Mouse (Mus musculus) embryonic stem cell, embryonic (primary cell): ENCODE results near the gene Nfia.

Source experiments
- CTCF ChIA-PET, 4 experiments: fragments of 300-600 bp in 2 of 4; fragments of 350-600 bp in 2 of 4; sonication (Branson Sonifier 250); formaldehyde crosslinking; loops; one replicate each; lab custom pipeline; 2022; ENCODE audit warnings: inconsistent platforms in 2 of 4; lab: Charles Lee
- POLR2A ChIA-PET, 4 experiments: fragments of 300-600 bp in 2 of 4; fragments of 350-600 bp in 2 of 4; sonication (Branson Sonifier 250); formaldehyde crosslinking; loops; one replicate each; lab custom pipeline; 2022; ENCODE audit warnings: antibody characterized with exemption in 4 of 4, inconsistent platforms in 1 of 4; lab: Charles Lee

Nfia gene

DNA sequence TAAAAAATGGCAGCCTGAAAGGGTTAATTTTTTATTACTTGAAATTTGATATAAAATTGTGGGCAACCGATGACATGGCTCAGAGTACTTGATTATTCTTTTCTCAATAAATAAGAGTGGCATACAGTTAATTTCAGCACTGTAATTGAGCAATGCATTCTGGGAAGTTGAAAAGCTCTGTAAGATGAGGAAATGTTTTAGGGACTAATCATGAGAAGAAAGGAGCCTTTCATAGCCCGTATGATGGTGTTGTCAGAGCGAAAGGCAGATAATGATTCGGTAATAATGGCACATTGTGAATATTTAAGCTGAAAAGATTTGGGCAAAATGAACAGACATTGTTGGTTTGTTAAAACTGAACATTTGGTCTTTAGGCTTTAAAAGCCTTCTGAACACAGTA, 133.3 kb downstream of the Nfia start:
- ChIA-PET CTCF (interaction anchor here in 1 of 4 experiments (0.7 kb wide), 1 partner anchor 488 kb away, joined by 6 read pairs; no protein-coding TSS in a partner anchor), POLR2A (interaction anchor here in 1 of 4 experiments (0.7 to 1.2 kb wide), 2 partner anchors 417 to 467 kb away, joined by 3 read pairs; no protein-coding TSS in a partner anchor)

GRCm38 (mm10) chr4:97908576-97909147, 136.1 kb downstream of the Nfia start:
- POLR2A ChIA-PET, result no interaction called here

GRCm38 (mm10) chr4:97910115-97910776, 137.7 kb downstream of the Nfia start:
- POLR2A ChIA-PET, result no interaction called here
- CTCF ChIA-PET, result no interaction called here

More at GRCm38 (mm10) chr4:97908576-97909147, 136.1 kb downstream of the Nfia start:
- CTCF ChIA-PET, result interaction anchor here in 1 of 4 experiments (0.6 kb wide), 1 partner anchor 335 kb away, joined by 4 read pairs; no protein-coding TSS in a partner anchor

DNA sequence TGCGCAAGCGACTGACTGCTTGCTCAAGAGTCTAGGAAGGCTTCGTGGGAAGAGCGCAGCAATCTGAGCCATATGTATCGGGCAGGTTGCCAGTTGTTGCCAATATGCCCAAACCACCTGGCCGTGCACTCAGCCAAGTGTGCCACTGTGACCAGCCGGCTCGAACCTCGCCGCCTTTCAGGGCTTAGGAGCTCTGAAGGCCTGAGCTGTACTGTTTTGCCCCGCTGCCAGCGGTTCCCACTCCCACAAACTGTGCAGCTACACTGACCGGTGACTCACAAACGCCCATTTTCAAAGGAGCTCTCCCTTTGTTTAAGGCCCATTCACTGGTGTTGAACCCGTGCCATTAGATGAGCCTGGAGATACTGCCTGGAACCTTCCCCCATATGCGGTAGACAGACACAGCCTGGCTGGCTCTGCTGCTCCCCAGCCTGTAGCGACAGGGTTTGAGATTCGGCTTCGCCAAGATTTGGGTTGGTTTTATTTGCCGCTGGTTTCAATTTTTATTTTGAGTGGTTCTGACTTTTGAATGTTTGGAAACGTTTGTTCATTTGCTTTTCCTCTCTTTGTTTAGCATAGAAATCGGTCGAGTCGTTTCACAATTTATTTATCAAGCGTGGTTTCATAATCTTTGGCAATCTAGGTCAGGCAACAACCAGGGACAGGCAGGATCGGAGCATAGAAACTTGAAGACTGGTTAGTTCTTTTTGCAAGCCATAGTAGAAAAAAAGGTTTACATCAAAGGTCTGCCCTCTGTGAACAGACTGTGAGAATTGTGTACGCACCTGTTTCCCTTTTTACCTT, 138.4 kb downstream of the Nfia start:
- POLR2A ChIA-PET, result interaction anchor here in 1 of 4 experiments (0.6 kb wide), 1 partner anchor 29 kb away, joined by 4 read pairs; no protein-coding TSS in a partner anchor
- CTCF ChIA-PET, result no interaction called here

DNA sequence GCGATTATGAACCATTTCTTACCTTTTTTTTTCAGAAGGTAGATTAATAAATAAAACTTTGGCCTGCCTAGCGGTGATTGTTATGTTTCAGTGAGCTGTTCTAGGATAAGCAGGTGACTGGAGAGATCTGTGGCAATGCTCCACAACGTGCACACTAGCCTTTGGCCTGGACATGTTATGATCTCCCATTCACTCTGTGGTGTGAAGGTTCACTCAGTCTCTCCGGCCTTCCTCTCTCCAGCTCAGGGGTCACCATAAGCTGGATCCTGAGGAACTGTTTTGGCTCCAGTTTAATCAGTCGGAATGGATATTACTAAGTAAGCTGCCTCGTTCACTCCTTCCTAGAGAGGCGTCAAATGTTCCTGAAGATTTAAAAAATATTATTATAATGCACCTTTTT, 139.2 kb downstream of the Nfia start:
- ChIA-PET POLR2A (interaction anchor here in 1 of 4 experiments (0.6 kb wide), 1 partner anchor 30 kb away, joined by 4 read pairs; no protein-coding TSS in a partner anchor), CTCF (no interaction called here)

GRCm38 (mm10) chr4:97912155-97912554, 139.6 kb downstream of the Nfia start:
- POLR2A ChIA-PET, result no interaction called here
- CTCF ChIA-PET, result no interaction called here

DNA sequence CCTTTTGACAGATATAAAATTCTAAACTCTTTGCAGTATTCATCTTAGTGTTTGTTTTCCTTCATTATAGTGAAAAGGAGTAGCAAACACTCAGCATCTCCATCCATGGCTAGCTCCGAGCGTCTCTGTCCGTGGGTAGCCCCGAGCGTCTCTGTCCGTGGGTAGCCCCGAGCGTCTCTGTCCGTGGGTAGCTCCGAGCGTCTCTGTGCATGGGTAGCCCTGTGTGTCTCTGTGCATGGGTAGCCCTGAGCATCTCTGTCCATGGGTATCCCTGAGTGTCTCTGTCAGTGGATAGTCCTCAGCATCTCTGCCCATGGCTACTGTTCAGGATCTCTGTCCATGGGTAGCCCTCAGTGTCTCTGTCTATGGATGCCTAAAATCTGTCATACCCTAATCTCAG, 140.0 kb downstream of the Nfia start:
- POLR2A ChIA-PET, result no interaction called here

DNA sequence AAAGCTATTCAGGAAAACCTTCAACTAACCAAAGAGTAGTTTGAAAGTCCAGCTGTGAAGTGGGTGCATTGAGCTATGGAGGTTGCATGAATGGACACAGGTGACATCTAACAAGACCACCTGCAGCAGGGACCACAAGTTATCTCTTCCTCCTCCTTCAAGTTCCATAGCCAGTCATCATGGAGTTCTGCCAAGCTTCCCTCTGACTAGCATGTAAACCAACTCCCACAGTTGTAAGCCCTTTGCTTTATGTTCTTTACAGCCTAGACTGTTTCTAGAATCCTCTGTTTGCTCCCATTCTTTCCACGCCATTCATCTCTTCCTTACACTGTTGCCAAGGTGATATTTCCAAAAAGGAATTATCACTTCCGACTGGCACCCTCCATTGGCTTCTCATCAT, 141.8 kb downstream of the Nfia start:
- ChIA-PET CTCF (no interaction called here), POLR2A (no interaction called here)

More for the DNA sequence above, 140.0 kb downstream of the Nfia start:
- CTCF ChIA-PET, result no interaction called here

DNA sequence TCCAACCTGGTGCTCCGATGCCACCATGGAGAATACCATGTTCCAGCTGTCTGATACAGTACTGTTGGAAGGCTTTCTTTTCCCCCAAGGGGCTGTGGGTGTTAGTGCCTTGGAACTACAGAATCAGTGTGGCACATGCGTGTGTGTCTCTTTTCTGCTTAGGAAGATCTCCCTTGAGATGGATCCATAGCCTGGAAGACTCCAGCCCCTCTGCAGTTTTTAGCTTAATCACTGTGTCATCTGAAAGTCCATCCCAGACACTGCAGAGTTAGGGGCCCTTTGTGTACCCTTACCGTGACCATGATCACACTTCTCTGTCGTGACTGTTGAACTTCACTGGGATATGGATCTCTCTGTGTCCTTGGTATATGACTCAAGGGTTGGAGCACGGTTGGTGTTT, 142.2 kb downstream of the Nfia start:
- ChIA-PET POLR2A (no interaction called here), CTCF (no interaction called here)

DNA sequence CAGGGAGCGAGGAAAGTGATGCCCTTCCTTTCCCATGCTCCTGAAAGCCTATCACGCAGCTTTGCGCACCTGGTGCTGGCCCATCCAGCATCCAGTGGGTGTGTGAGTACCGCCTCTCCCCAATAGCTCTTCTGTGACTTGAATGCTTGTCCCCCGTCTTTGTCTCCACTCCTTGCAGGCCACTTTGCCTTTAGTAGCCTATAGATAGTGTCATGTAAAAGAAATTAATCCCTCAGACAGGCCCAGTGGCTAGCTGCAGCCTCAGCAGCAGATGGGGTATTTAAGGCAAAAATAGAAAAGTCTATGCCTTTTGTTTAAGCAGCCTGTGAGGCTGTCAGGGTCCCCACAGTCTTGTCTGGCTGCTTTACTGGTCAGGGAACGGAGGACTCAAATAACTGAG, 145.0 kb downstream of the Nfia start:
- ChIA-PET POLR2A (no interaction called here), CTCF (no interaction called here)

GRCm38 (mm10) chr4:97918675-97919074, 146.1 kb downstream of the Nfia start:
- CTCF ChIA-PET, result no interaction called here
- POLR2A ChIA-PET, result no interaction called here

GRCm38 (mm10) chr4:97919773-97920172, 147.2 kb downstream of the Nfia start:
- CTCF ChIA-PET, result no interaction called here
- POLR2A ChIA-PET, result interaction anchor here in 1 of 4 experiments (0.6 kb wide), 1 partner anchor 162 kb away, joined by 4 read pairs; no protein-coding TSS in a partner anchor

DNA sequence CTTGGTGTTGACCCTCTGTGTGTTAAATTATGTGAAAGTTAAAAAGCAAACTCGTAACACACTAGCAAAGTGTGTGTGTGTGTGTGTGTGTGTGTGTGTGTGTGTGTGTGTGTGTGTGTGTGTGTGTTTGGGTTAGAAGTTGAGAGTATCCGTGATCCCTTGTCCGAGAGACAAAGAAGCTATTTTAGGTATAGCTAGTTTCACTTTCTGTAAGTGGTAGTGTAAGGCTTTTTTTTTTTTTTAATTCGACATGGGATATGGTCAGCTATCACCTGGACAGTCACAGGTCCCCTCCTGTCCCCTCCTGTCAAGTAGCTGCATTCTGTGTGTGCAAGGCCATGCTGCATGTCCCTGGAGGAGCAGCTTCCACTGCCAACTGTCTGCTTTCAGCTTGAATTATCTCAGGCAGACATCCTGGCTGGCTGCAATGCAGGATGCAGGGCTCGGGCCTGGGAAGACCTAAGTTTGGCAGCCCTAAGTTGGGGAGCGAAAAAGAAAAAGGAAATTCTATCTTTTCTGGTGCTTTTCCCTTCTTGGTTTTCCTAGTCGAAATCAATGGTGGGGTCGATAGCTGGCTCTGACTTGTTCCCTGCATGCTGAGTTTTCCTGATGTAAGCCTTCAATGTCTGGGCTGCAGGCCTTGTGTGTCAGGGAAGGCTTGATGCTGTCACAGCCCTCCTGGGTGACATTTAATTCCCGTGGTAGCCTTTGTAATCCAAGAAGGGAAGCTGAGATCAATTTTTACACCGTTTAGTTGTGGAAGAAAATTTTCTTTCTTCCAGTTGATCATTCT, 147.9 kb downstream of the Nfia start:
- POLR2A ChIA-PET, result interaction anchor here in 1 of 4 experiments (0.6 kb wide), 1 partner anchor 162 kb away, joined by 4 read pairs; no protein-coding TSS in a partner anchor
- CTCF ChIA-PET, result interaction anchor here in 2 of 4 experiments (0.6 kb wide), 5 partner anchors 15 to 653 kb away, joined by 3 to 5 read pairs (median 3); no protein-coding TSS in a partner anchor

GRCm38 (mm10) chr4:97921682-97922081, 149.1 kb downstream of the Nfia start:
- POLR2A ChIA-PET, result interaction anchor here in 1 of 4 experiments (0.6 kb wide), 1 partner anchor 173 kb away, joined by 3 read pairs; no protein-coding TSS in a partner anchor
- CTCF ChIA-PET, result interaction anchor here in 1 of 4 experiments (0.6 kb wide), 1 partner anchor 167 kb away, joined by 3 read pairs; no protein-coding TSS in a partner anchor

GRCm38 (mm10) chr4:97923248-97923647, 150.7 kb downstream of the Nfia start:
- POLR2A ChIA-PET, result no interaction called here
- CTCF ChIA-PET, result no interaction called here

DNA sequence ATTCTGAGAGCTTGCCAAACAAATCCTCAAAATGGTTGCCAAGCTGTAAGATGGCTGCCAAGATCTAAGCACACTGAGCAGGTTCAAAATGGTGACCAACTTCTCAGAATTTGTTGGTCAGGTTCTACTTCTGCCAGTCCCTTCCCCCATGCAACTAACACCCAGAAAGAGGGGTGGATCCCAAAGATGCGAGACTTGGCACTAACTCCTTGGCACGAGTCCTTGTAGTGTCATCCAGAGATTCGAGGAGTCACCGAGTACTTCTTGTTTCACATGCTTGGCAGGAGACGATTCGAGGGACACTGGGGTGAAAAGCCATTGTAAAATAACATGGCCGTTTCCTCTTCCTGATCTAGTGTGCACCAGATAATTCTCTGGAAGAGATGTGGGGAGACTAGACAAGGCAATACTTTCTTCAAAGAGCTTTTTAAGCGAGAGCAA, 151.4 kb downstream of the Nfia start:
- POLR2A ChIA-PET, result no interaction called here
- CTCF ChIA-PET, result no interaction called here

- CTCF ChIA-PET, result no interaction called here
Observed at GRCm38 (mm10) chr4:97924414-97924813, 151.9 kb downstream of the Nfia start.

DNA sequence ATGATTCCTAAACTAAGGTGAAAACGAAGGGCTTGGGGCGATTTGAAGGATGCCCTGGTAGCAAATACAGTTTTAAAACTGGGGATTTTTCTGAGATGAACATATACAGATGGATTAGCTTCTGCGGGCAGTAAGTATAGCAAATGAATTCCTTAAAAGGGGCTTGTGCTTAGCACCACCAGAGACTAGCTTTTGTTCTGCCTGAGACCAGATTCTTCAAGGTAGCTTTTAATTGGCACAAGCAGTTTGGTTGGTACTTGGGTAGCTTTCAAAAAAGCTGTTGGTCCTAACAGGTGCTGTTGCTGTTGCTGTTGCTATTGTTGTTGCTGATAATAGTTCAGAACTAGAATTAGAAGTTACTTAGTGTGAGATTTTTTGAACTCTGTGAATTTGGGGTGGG, 152.3 kb downstream of the Nfia start:
- ChIA-PET CTCF (no interaction called here), POLR2A (no interaction called here)

More at GRCm38 (mm10) chr4:97924414-97924813, 151.9 kb downstream of the Nfia start:
- POLR2A ChIA-PET, result no interaction called here

DNA sequence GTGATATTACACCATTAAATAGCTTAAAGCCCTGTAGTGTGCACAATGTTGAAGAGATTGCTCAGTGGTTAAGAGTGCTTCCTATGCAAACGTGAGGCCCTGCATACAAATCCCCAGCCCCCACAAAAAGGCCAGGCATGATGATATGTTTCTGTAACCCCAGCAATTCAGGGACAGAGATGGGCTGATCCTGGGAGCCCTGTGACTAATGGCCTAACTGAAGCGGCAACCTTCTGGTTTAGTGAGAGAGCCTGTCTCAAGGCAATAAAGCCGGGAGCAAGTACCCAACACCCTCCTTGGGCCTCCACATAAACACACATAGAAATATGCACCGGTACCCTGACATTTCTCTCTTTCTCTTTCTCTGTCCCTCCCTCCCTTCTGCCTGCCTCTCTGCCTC, 153.1 kb downstream of the Nfia start:
- ChIA-PET CTCF (no interaction called here), POLR2A (no interaction called here)
